Mouse (Mus musculus) lung, postnatal 0 days (tissue): ENCODE measurements around the gene Taf8.

Experiments
- CTCF ChIP-seq: IDR thresholded peaks from 2 replicates; pipeline ENCODE4 v1.5.1; 2016; ENCODE audit warnings: antibody characterized with exemption, mild to moderate bottlenecking
- EP300 ChIP-seq: IDR thresholded peaks from 2 replicates; pipeline ENCODE4 v1.6.1; 2016; ENCODE audit warnings: antibody characterized with exemption, mild to moderate bottlenecking, control low read depth

DNA sequence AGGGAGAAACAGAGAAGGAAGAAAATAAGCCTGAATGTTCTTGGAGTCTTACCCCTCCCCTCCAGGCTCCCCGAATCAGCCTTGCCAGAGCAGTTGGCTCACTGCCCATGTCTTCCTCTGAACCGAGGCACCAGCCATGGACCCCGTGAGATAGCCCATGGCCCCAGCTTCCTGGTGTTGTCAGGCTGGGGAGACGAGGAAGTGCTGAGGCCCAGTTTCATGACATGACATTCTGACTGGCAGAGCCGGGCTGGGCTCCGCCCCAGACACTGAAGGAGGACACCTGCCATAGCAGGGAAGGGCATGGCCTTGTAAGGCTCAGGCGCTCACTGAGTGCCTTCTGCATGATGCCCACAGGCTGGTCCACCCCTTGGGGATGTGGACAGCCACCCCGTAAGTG is 47.4 kb downstream of the Taf8 start:
- TF ChIP-seq CTCF (no peak), EP300 (no peak)
